Mouse (Mus musculus) kidney, postnatal 10 days (tissue): ENCODE data around the gene Olfr175-ps1.

Experiments
- DNase-seq: peaks from one replicate; pipeline ENCODE4 v3.0.0; 2021; ENCODE audit warnings: mixed read lengths

Gene Olfr175-ps1

GRCm38 (mm10) chr16:58826732-58827319 is at the start of gene Olfr175-ps1:
TSS of gene Olfr175-ps1 (minus strand) at chr16:58826782.
- no peak for DNase-seq

DNA sequence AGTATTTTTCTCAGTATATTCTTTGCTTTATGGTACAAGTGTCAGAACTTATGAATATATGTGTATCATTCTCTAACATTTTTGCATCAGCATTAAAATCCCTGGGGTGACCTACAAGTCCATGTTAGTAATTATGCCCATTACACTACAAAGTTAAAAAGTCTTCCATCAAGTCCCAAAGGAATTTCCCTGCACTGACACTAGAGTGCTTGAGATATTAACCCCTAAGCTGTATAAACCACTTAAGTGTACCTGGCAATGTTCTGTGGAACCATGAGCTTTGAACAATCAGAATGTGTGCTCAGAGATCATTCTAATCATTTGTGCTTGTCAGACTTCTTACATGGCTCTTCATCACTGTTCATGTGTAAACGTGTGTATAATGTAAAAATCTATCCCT is 48.1 kb upstream of the Olfr175-ps1 start, which contains the start of gene Olfr177:
Gene Olfr177 (minus strand): TSS at position 101 of the 400 bp plus-strand sequence.
- DNase-seq: no peak

- no peak for DNase-seq
Observed at GRCm38 (mm10) chr16:58861479-58861878, 34.9 kb upstream of the Olfr175-ps1 start.

GRCm38 (mm10) chr16:58860032-58860737 is 33.6 kb upstream of the Olfr175-ps1 start:
- no peak for DNase-seq

GRCm38 (mm10) chr16:58800168-58800567 is 26.4 kb downstream of the Olfr175-ps1 start, which contains the start of gene Olfr173:
TSS of gene Olfr173 (minus strand) at chr16:58800268.
- no peak for DNase-seq
